Mouse (Mus musculus) ES-Bruce4 (cell line): ENCODE measurements around the gene Fars2.

Experiments used
- CTCF ChIP-seq: IDR thresholded peaks from one replicate; pipeline ENCODE4 v1.8.1; 2011; ENCODE audit warnings: low read depth, low read length
- EP300 ChIP-seq: IDR thresholded peaks from 2 replicates; pipeline ENCODE4 v1.6.1; 2011; ENCODE audit warnings: low read depth, low read length; ENCODE audit not compliant: insufficient read depth

GRCm38 (mm10) chr13:36486756-36487155, 369.5 kb downstream of the Fars2 start:
- TF ChIP-seq EP300: no peak
- no peak for TF ChIP-seq CTCF
